Mouse (Mus musculus): ENCODE data around the gene Zbtb20. TPM values are rescaled to one million over a fixed set of nuclear protein-coding genes. Genes with fewer than 3 reads are reported as not detected.
A peak's percentile ranks its signal among the peaks of the same experiment; 100 is the strongest.

Gene Zbtb20
- polyA plus RNA-seq, 1 experiment from 2014 or later = 27.9 TPM

DNA sequence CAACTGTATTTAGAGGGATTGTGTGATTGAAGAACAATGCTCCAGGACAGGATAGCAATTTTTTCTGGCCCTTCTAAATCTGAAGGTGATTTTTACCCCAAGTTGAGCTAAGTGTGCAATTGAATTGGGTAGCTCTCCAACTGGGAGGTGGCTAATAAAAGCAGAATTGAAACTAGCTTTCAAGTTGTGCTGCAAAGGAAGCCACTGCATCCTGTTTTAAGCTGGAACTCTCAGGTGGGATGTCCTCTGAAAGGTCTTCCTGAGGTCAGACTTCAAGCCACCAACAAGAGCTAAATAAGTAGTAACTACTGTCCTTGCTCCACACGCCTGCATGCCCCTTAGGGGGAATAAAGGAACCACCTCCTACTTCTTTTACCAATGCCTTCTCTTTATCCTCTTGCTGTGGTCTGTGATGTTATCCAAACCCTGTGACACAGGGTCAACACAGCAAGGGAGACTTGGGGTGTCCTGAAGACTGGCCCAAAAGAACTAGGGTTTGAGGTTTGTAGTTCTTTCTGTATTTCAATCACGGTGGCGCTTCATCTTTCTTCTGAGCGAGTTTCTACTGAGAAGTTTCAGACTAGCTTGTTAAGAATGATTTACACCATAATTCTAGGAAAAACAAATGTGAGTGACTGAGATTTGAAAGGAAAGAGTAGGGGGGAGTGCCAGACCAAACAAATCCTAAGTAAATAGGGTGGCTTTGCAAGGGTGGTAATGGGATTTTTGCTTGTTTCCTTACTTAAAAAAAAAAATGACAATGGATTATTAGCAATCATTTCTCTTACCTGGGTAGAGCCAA is 533.6 kb downstream of the Zbtb20 start:
- no peak overlapping the region for H3K9ac ChIP-seq (replicated peaks; ENCODE audit: low read depth)
- no peak overlapping the region for H3K27ac ChIP-seq (ENCODE audit: low read length)
- H3K36me3 ChIP-seq (ENCODE audit: insufficient read depth, low read length) = no peaks in the 10 kb centered on the region
- no peak overlapping the region for H3K4me2 ChIP-seq (replicated peaks; ENCODE audit: low read depth, low read length)
- no peaks in the 10 kb centered on the region for H3K4me1 ChIP-seq (ENCODE audit: insufficient read depth, low read depth, low read length)
- WGBS = 65% methylated on average over 4 of the region's 4 CpGs
- no peak for DNase-seq (ENCODE audit: low spot score)
- H3K27me3 ChIP-seq (replicated peaks; ENCODE audit: insufficient read depth, low read length) = no peaks in the 10 kb centered on the region
- H3K4me3 ChIP-seq (ENCODE audit: low read depth, low read length) = no peak overlapping the region
- no peaks in the 10 kb centered on the region for H3K9me3 ChIP-seq (ENCODE audit: low read length)
- TF ChIP-seq EP300 (IDR thresholded peaks at IDR 0.05) (no peak), CTCF (IDR thresholded peaks at IDR 0.05) (no peak)
- ATAC-seq = no peak

DNA sequence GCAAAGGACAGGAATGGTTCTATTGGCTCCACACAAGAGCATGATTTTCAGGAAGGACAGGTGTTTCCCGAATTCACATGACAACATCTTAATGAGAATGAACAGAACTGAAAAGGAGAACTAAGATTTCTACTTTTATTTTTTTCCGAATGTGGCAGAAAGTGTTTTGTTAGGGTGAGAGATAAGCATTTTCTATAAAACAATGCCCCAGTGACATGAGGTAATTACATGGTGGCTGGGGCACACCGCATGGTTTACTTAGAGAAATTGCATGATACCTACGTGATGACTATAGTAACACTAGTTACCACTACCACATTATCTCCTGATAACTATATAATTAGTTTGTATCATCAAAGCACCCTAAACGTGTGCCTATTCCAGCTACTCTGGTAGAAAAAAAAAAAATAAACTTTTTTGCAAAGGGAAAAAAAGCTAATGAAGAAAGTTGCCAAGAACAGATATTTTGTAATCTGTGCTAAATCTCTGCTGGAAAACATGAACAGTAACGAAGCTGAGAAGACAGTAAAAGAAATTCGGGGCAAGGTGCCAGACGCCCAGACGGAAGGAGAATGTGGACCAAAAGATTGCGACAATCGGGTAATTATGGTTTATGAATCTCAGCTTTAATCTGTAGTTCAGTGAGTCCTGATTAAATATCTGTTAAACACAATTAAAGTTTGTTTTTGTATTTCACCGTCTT is 534.4 kb downstream of the Zbtb20 start:
- H3K4me3 ChIP-seq (ENCODE audit: low read depth, low read length) = no peak overlapping the region
- no peak overlapping the region for H3K4me2 ChIP-seq (replicated peaks; ENCODE audit: low read depth, low read length)
- H3K27me3 ChIP-seq (replicated peaks; ENCODE audit: insufficient read depth, low read length) = no peaks in the 10 kb centered on the region
- no peak overlapping the region for H3K9ac ChIP-seq (replicated peaks; ENCODE audit: low read depth)
- TF ChIP-seq EP300 (IDR thresholded peaks at IDR 0.05) (no peak), CTCF (IDR thresholded peaks at IDR 0.05) (no peak)
- WGBS = 61% methylated on average over 12 of the region's 12 CpGs
- H3K9me3 ChIP-seq (ENCODE audit: low read length) = no peaks in the 10 kb centered on the region
- no peak for ATAC-seq
- DNase-seq (ENCODE audit: low spot score) = peak; percentile 64
- no peaks in the 10 kb centered on the region for H3K36me3 ChIP-seq (ENCODE audit: insufficient read depth, low read length)
- H3K4me1 ChIP-seq (ENCODE audit: insufficient read depth, low read depth, low read length) = no peaks in the 10 kb centered on the region
- H3K27ac ChIP-seq (ENCODE audit: low read length) = no peak overlapping the region

DNA sequence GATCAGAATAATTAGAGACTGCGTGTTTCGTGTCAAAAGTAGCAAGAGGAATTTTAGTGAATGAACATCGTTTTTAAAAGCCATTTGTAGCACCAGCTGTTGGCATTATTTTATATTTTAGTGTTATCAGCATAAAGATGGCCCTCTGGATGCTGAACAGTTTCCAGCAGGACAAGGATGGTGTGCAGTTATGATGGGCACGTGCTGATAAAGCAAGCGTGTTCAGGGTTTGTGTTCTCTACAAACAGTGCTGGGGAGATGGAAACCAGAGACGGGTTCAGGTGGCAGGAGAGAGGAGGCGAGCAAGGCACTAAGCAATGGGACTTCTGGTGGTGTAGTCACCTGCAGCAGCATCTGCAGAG is 534.9 kb downstream of the Zbtb20 start:
- no peak overlapping the region for H3K9ac ChIP-seq (replicated peaks; ENCODE audit: low read depth)
- no peak overlapping the region for H3K4me3 ChIP-seq (ENCODE audit: low read depth, low read length)
- H3K27ac ChIP-seq (ENCODE audit: low read length) = no peak overlapping the region
- H3K27me3 ChIP-seq (replicated peaks; ENCODE audit: insufficient read depth, low read length) = no peaks in the 10 kb centered on the region
- H3K9me3 ChIP-seq (ENCODE audit: low read length) = no peaks in the 10 kb centered on the region
- H3K4me1 ChIP-seq (ENCODE audit: insufficient read depth, low read depth, low read length) = no peaks in the 10 kb centered on the region
- TF ChIP-seq CTCF (IDR thresholded peaks at IDR 0.05) = no peak
- DNase-seq (ENCODE audit: low spot score) (no peak), ATAC-seq (no peak)
- H3K4me2 ChIP-seq (replicated peaks; ENCODE audit: low read depth, low read length) = no peak overlapping the region
- WGBS = 74% methylated on average over 7 of the region's 7 CpGs
- no peaks in the 10 kb centered on the region for H3K36me3 ChIP-seq (ENCODE audit: insufficient read depth, low read length)

DNA sequence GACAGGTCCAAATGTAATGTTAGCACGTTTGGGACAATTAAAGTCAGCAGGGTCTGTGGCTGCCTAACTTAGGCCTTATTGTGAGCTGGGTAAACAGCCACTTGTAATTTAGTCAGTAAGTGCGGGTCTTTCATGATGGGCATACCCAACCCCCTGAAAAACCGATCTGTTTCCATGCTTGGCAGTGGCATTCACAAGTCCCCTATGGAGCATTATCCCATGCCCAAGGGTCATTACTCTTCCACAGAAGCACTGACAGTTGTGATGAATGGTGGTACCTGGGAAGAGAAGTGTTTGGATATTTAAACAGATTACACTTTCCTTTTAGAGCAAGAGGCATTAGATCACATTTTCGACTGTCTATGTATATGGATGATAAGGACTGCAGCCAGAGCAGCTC is 540.2 kb downstream of the Zbtb20 start:
- Histone ChIP-seq H3K4me1 (ENCODE audit: insufficient read depth, low read depth, low read length) (no peaks in the 10 kb centered on the region), H3K4me3 (ENCODE audit: low read depth, low read length) (no peak overlapping the region), H3K36me3 (ENCODE audit: insufficient read depth, low read length) (no peaks in the 10 kb centered on the region), H3K27ac (ENCODE audit: low read length) (no peak overlapping the region), H3K9me3 (ENCODE audit: low read length) (no peaks in the 10 kb centered on the region), H3K9ac (replicated peaks; ENCODE audit: low read depth) (no peak overlapping the region), H3K4me2 (replicated peaks; ENCODE audit: low read depth, low read length) (no peak overlapping the region), H3K27me3 (replicated peaks; ENCODE audit: insufficient read depth, low read length) (no peaks in the 10 kb centered on the region)
- 54% methylated on average over 4 of the region's 4 CpGs for WGBS
- TF ChIP-seq EP300 (IDR thresholded peaks at IDR 0.05) (no peak), CTCF (IDR thresholded peaks at IDR 0.05) (no peak)
- DNase-seq (ENCODE audit: low spot score) (no peak), ATAC-seq (no peak)

- DNase-seq (ENCODE audit: low spot score) = no peak
- H3K9me3 ChIP-seq (ENCODE audit: low read length) = no peaks in the 10 kb centered on the region
- H3K36me3 ChIP-seq (ENCODE audit: insufficient read depth, low read length) = no peaks in the 10 kb centered on the region
- H3K4me3 ChIP-seq (ENCODE audit: low read depth, low read length) = no peak overlapping the region
- no peak overlapping the region for H3K9ac ChIP-seq (replicated peaks; ENCODE audit: low read depth)
- TF ChIP-seq CTCF (IDR thresholded peaks at IDR 0.05) (no peak), EP300 (IDR thresholded peaks at IDR 0.05) (no peak)
- no peaks in the 10 kb centered on the region for H3K27me3 ChIP-seq (replicated peaks; ENCODE audit: insufficient read depth, low read length)
- no peak overlapping the region for H3K27ac ChIP-seq (ENCODE audit: low read length)
- WGBS = 16% methylated on average over 2 of the region's 2 CpGs
- no peak for ATAC-seq
- no peaks in the 10 kb centered on the region for H3K4me1 ChIP-seq (ENCODE audit: insufficient read depth, low read depth, low read length)
- no peak overlapping the region for H3K4me2 ChIP-seq (replicated peaks; ENCODE audit: low read depth, low read length)
Measured at GRCm38 (mm10) chr16:43419923-43420322, 544.2 kb downstream of the Zbtb20 start.

GRCm38 (mm10) chr16:43428955-43429354 is 553.3 kb downstream of the Zbtb20 start:
- 70% methylated on average over 2 of the region's 2 CpGs for WGBS
- Histone ChIP-seq H3K4me3 (ENCODE audit: low read depth, low read length) (no peak overlapping the region), H3K4me2 (replicated peaks; ENCODE audit: low read depth, low read length) (no peak overlapping the region), H3K27ac (ENCODE audit: low read length) (no peak overlapping the region), H3K9ac (replicated peaks; ENCODE audit: low read depth) (no peak overlapping the region), H3K4me1 (ENCODE audit: insufficient read depth, low read depth, low read length) (no peaks in the 10 kb centered on the region), H3K9me3 (ENCODE audit: low read length) (no peaks in the 10 kb centered on the region), H3K27me3 (replicated peaks; ENCODE audit: insufficient read depth, low read length) (no peaks in the 10 kb centered on the region), H3K36me3 (ENCODE audit: insufficient read depth, low read length) (no peaks in the 10 kb centered on the region)
- no peak for TF ChIP-seq EP300 (IDR thresholded peaks at IDR 0.05)
- no peak for TF ChIP-seq CTCF (IDR thresholded peaks at IDR 0.05)
- DNase-seq (ENCODE audit: low spot score) (no peak), ATAC-seq (no peak)
